Mouse (Mus musculus) kidney, postnatal 0 days (tissue): Measurements from ENCODE around the gene Adcy2. TPM values are rescaled to one million over a fixed set of nuclear protein-coding genes. Genes with fewer than 3 reads are reported as not detected.

Experiments used
- ATAC-seq: fragments of 200-750 bp; cut with Nextera tagmentation; replicated peaks from 2 replicates; pipeline ENCODE4 v1.8.0; 2017; ENCODE audit warnings: low read depth, moderate number of reproducible peaks, moderate TSS enrichment, moderate library complexity; ENCODE audit not compliant: low FRiP score
- DNase-seq: peaks from one replicate; pipeline ENCODE4 v3.0.0-alpha.2; 2016; ENCODE audit warnings: low spot score
- H3K27ac ChIP-seq: fragments of 300-500 bp; sonication (generic); 2 replicates; pipeline ENCODE4 v1.5.1; 2014; ENCODE audit warnings: mild to moderate bottlenecking
- H3K27me3 ChIP-seq: fragments of 300-500 bp; sonication (generic); 2 replicates; pipeline ENCODE4 v1.6.1; 2014; ENCODE audit warnings: low read length, mixed read lengths; ENCODE audit not compliant: insufficient read depth
- H3K36me3 ChIP-seq: fragments of 300-500 bp; sonication (generic); 2 replicates; pipeline ENCODE4 v1.6.1; 2014; ENCODE audit warnings: low read length, mixed read lengths; ENCODE audit not compliant: insufficient read depth
- H3K4me1 ChIP-seq: fragments of 300-500 bp; sonication (generic); replicated peaks from 2 replicates; pipeline ENCODE4 v1.6.1; 2014; ENCODE audit warnings: antibody characterized with exemption, low read length, mixed read lengths; ENCODE audit not compliant: insufficient read depth
- H3K4me2 ChIP-seq: fragments of 300-500 bp; sonication (generic); 2 replicates; pipeline ENCODE4 v1.6.1; 2014; ENCODE audit warnings: mild to moderate bottlenecking, low read length, moderate library complexity, mixed read lengths
- H3K4me3 ChIP-seq: fragments of 300-500 bp; sonication (generic); replicated peaks from 2 replicates; pipeline ENCODE4 v1.5.1; 2014; ENCODE audit warnings: low read depth, low read length
- H3K9ac ChIP-seq: fragments of 300-500 bp; sonication (generic); 2 replicates; pipeline ENCODE4 v1.6.1; 2014; ENCODE audit warnings: low read depth, low read length
- H3K9me3 ChIP-seq: fragments of 300-500 bp; sonication (generic); replicated peaks from 2 replicates; pipeline ENCODE4 v1.6.1; 2016; ENCODE audit warnings: low read length, inconsistent platforms, mixed read lengths
- CTCF ChIP-seq: IDR thresholded peaks from 2 replicates; pipeline ENCODE4 v1.5.1; 2016; ENCODE audit warnings: antibody characterized with exemption, low read depth, mild to moderate bottlenecking, moderate library complexity
- WGBS: fragments of 180-500 bp; shearing (Covaris S2); extraction: QIAGEN DNeasy Blood & Tissue Kit; methylation state at CpG from one replicate; pipeline ENCODE4 v1.1.7; 2014; 5-methylcytosine and 5-hydroxymethylcytosine counted together
- polyA plus RNA-seq: library from polyadenylated mRNA; unstranded; fragments of >200 nt; fragmentation: Nextera tagmentation; extraction: Ambion mirVana; gene quantifications from 2 replicates; pipeline ENCODE4 v1.2.1, GENCODE M21; 2015

The Adcy2 gene
- polyA plus RNA-seq, 1 experiment from 2014 or later = 4.0 TPM

DNA sequence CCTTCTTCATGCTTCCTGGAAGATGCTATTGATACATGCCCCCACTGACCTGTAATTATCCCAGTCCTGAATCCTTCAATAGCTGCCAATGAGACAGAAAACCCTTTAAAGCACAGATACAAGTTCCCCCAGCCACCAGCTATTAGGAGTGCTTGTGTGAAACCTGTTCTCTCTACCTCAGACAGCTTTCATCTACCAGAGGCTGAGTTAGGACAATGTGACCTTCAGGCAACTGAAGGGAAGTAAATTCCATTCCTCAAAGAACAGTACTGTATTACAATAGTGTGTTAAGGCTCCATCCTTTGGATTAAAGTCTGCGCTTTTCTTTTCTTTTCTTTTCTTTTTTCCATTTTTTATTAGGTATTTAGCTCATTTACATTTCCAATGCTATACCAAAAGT lies 356.6 kb downstream of the Adcy2 start:
- DNase-seq (no peak), ATAC-seq (no peak)
- Histone ChIP-seq H3K4me1 (no peaks in the 10 kb centered on the region), H3K4me2 (no peak overlapping the region), H3K27me3 (no peaks in the 10 kb centered on the region), H3K9ac (no peak overlapping the region), H3K36me3 (no peaks in the 10 kb centered on the region), H3K4me3 (no peak overlapping the region), H3K27ac (no peak overlapping the region), H3K9me3 (no peaks in the 10 kb centered on the region)
- WGBS = 97% methylated on average over 1 of the region's 1 CpGs
- no peak for TF ChIP-seq CTCF

DNA sequence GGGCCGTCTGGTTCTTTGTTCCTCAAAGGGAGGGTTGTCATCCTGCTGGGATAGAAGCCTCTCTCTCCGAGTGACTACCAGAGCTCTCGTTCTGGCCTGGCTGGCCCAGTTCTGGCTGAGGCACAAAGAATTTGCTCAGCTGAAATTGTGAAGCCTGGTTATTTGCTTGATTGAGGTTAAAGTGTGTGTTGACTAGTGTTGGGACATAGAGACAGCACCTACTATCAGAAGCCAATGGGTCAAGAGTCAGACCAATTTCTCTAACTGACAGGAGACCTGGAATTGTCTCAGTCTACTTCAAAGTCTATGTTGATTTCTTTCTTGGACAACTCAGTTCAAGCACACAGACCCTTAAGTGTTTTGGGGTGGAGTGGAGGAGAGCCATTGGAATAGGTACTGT lies 372.3 kb downstream of the Adcy2 start:
- Histone ChIP-seq H3K27me3 (no peaks in the 10 kb centered on the region), H3K4me2 (no peak overlapping the region), H3K4me3 (no peak overlapping the region), H3K9ac (no peak overlapping the region), H3K4me1 (no peaks in the 10 kb centered on the region), H3K27ac (no peak overlapping the region), H3K36me3 (no peaks in the 10 kb centered on the region), H3K9me3 (no peaks in the 10 kb centered on the region)
- ATAC-seq (no peak), DNase-seq (no peak)
- WGBS = 78% methylated on average over 3 of the region's 3 CpGs
- no peak for TF ChIP-seq CTCF

DNA sequence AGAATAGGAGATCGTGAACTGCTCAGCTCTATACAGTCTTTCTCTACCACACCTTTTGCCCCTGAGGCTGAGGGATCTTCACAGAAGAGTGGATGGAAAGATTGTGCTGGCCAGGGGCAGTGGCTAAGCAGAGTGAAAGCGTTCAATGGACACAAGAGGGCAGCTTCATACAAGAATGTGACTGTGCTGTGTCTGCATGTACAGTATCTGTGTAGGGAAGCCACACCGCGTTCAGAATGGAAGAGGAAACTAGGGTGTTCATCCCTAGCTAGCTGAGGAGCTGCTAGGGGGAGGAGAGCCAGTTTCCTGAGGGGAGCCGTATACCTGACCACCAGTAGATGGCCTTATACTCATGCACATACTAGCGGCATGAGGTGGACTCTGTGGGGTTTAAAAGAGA lies 376.5 kb downstream of the Adcy2 start:
- DNase-seq (peak; percentile 74), ATAC-seq (peak; percentile 36; the same call in 1 of the 2 replicates)
- no peak overlapping the region for H3K4me2 ChIP-seq
- WGBS = 47% methylated on average over 6 of the region's 6 CpGs
- H3K4me3 ChIP-seq = no peak overlapping the region
- no peaks in the 10 kb centered on the region for H3K9me3 ChIP-seq
- no peak overlapping the region for H3K9ac ChIP-seq
- TF ChIP-seq CTCF = peak; percentile 58
- H3K4me1 ChIP-seq = no peaks in the 10 kb centered on the region
- no peaks in the 10 kb centered on the region for H3K27me3 ChIP-seq
- H3K36me3 ChIP-seq = no peaks in the 10 kb centered on the region
- no peak overlapping the region for H3K27ac ChIP-seq

DNA sequence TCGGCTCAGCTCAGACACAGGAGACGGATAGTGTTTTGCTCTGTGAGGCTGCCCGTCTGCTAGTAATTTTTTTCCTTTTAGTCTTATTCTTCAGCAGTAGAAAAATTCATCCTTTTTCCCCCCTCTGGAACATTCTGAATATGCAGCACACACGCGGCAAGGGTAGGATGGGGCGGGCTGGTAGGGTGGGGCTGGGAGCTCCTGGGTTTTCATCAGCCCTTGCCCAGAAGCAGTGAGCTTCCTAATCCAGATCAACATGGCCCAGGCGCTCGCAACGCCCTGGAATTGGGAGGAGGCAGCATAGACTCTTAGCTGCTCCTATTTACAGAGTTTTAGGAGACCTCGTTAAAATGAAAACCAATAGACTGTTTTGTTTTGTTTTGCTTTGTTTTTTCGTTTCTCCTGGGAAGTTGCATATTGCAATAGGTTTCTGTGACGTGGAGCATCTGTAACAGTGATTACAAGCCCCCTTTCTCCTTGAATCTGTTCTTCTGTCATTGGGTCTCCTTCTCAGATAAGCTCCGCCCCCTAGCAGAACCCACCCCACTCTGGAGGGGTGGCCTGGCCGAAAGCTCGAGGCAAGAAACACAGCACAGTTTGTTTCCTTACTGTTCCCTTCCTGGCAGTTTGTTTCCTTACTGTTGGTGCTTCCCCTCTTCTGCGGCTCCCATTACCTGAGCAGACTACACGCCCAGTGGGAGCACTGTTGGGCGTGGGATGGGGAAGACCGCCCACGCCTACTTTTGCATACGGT lies 391.5 kb downstream of the Adcy2 start:
- Histone ChIP-seq H3K36me3 (no peaks in the 10 kb centered on the region), H3K27me3 (no peaks in the 10 kb centered on the region), H3K4me1 (no peaks in the 10 kb centered on the region), H3K9ac (0 out of 2 replicates have a peak overlapping the region, but pooled peaks have one; percentile 18), H3K9me3 (no peaks in the 10 kb centered on the region), H3K27ac (no peak overlapping the region), H3K4me3 (peak overlapping the region; percentile 14; the same call in 1 of the 2 replicates), H3K4me2 (peak overlapping the region; percentile 51)
- TF ChIP-seq CTCF = no peak
- DNase-seq (peak; percentile 78), ATAC-seq (0 out of 2 replicates have a peak, but pooled peaks have one; percentile 21)
- 37% methylated on average over 21 of the region's 21 CpGs for WGBS

DNA sequence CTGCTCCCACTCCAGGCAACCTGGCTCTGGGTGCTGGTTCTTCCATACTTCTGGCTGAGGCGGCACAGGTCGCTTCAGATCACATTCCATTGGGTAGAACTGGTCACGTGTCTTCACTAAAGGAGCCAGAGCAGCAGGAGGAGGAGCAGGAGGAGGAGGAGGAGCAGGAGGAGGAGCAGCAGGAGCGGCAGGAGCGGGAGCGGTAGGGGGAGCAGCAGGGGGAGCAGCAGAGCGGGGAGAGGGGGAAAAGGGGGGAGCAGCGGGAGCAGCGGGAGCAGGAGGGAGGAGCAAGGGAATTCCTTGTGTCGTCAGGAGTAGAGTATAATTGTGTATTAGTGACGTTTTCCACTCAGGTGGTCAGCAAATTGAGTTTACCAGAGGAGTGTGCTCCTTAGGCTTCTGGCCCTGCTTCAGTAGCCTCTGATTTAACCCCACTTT lies 393.6 kb downstream of the Adcy2 start:
- ATAC-seq = peak; percentile 77
- H3K36me3 ChIP-seq = no peaks in the 10 kb centered on the region
- peak overlapping the region; percentile 46 for H3K4me2 ChIP-seq
- DNase-seq = peak; percentile 73
- WGBS = 2% methylated on average over 10 of the region's 11 CpGs
- no peaks in the 10 kb centered on the region for H3K4me1 ChIP-seq
- H3K27ac ChIP-seq = no peak overlapping the region
- no peak overlapping the region for H3K9ac ChIP-seq
- no peaks in the 10 kb centered on the region for H3K27me3 ChIP-seq
- peak; percentile 29; the same call in 1 of the 2 replicates for TF ChIP-seq CTCF
- peak overlapping the region; percentile 14; the same call in 1 of the 2 replicates for H3K4me3 ChIP-seq
- H3K9me3 ChIP-seq = no peaks in the 10 kb centered on the region

DNA sequence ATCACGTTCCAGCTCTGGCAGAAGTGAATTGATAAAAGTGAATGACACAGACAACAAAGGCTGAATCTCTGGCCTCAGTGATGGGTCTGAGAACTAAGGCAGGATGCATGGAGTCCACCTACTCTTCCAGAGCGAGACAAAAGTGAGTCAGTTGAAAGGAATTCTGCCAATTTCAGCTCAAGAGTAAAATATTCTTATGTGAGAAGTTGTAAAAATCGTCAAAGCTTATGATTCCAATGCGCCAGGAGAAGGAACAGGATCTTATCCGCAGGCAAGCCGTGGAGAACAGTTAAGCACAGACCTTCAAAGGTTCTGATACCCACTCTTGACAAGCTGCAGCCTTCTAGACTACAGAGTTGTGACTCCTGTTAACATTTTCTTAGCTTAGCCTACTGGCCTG lies 396.3 kb downstream of the Adcy2 start:
- no peak for TF ChIP-seq CTCF
- no peak overlapping the region for H3K4me2 ChIP-seq

DNA sequence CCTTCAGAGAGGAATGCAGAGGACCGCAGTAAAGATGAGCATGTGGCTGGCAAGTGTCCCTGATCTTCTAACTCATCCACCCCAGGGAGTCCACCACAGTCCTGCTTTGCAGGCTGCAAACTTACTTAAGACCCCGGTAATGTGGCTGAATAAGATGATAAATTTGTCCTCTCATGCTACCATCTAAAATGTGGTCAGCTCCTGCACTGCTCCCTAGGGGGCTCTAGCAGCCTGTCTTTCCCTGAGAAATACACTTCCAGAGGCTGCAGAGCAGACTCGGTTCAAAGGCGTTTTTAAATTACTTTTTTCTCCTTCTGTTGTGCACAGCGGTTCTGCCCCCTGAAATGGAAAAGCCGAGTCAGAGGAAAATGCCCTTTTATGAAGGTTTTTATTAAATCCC lies 398.2 kb downstream of the Adcy2 start:
- H3K27ac ChIP-seq = no peak overlapping the region
- 11% methylated on average over 6 of the region's 6 CpGs for WGBS
- ATAC-seq = no peak

More for the DNA sequence above, 396.3 kb downstream of the Adcy2 start:
- Histone ChIP-seq H3K9me3 (no peaks in the 10 kb centered on the region), H3K36me3 (no peaks in the 10 kb centered on the region), H3K4me3 (no peak overlapping the region), H3K9ac (no peak overlapping the region), H3K27ac (no peak overlapping the region), H3K27me3 (no peaks in the 10 kb centered on the region), H3K4me1 (no peaks in the 10 kb centered on the region)
- WGBS = 79% methylated on average over 6 of the region's 6 CpGs
- ATAC-seq (no peak), DNase-seq (no peak)

More for the DNA sequence above, 398.2 kb downstream of the Adcy2 start:
- H3K9ac ChIP-seq = no peak overlapping the region
- no peak overlapping the region for H3K4me2 ChIP-seq
- peak; percentile 81 for DNase-seq
- H3K9me3 ChIP-seq = no peaks in the 10 kb centered on the region
- peak; percentile 72 for TF ChIP-seq CTCF
- no peaks in the 10 kb centered on the region for H3K4me1 ChIP-seq
- no peaks in the 10 kb centered on the region for H3K36me3 ChIP-seq
- no peaks in the 10 kb centered on the region for H3K27me3 ChIP-seq
- no peak overlapping the region for H3K4me3 ChIP-seq
